Mouse (Mus musculus): ENCODE results near the gene Mrps27. TPM values are rescaled to one million over a fixed set of nuclear protein-coding genes. Genes with fewer than 3 reads are reported as not detected.

Gene Mrps27
- polyA plus RNA-seq, 1 experiment from 2014 or later, result 67.1 TPM

GRCm38 (mm10) chr13:99374191-99374590 is 29.6 kb downstream of the Mrps27 start:
- 56% methylated on average over 4 of the region's 4 CpGs for WGBS
- no peaks in the 10 kb centered on the region for H3K9me3 ChIP-seq (ENCODE audit: control insufficient read depth, low read length)
- no peak overlapping the region for H3K4me3 ChIP-seq (ENCODE audit: low read depth, low read length)
- H3K4me2 ChIP-seq (ENCODE audit: low read depth), result no peak overlapping the region
- ATAC-seq (ENCODE audit: insufficient read depth, low FRiP score, low TSS enrichment), result no peak
- H3K4me1 ChIP-seq (ENCODE audit: control insufficient read depth, insufficient read depth, low read length), result no peaks in the 10 kb centered on the region
- no peaks in the 10 kb centered on the region for H3K36me3 ChIP-seq (ENCODE audit: control insufficient read depth, insufficient read depth, low read length)
- no peak for DNase-seq (ENCODE audit: low spot score)
- H3K27me3 ChIP-seq (ENCODE audit: control insufficient read depth, insufficient read depth, low read length), result no peaks in the 10 kb centered on the region
- no peak overlapping the region for H3K9ac ChIP-seq (ENCODE audit: low read length)
- no peak overlapping the region for H3K27ac ChIP-seq (ENCODE audit: low read depth, low read length)

- ATAC-seq (ENCODE audit: insufficient read depth, low FRiP score, low TSS enrichment), result peak; percentile 35; the same call in 1 of the 2 replicates
These were observed 31.0 kb downstream of the Mrps27 start for GRCm38 (mm10) chr13:99375550-99375949.

GRCm38 (mm10) chr13:99377055-99377454 is 32.5 kb downstream of the Mrps27 start:
- no peak for DNase-seq (ENCODE audit: low spot score)
- no peak for ATAC-seq (ENCODE audit: insufficient read depth, low FRiP score, low TSS enrichment)

More at GRCm38 (mm10) chr13:99375550-99375949, 31.0 kb downstream of the Mrps27 start:
- Histone ChIP-seq H3K27me3 (ENCODE audit: control insufficient read depth, insufficient read depth, low read length) (no peaks in the 10 kb centered on the region), H3K36me3 (ENCODE audit: control insufficient read depth, insufficient read depth, low read length) (no peaks in the 10 kb centered on the region), H3K4me2 (ENCODE audit: low read depth) (no peak overlapping the region), H3K27ac (ENCODE audit: low read depth, low read length) (no peak overlapping the region), H3K4me3 (ENCODE audit: low read depth, low read length) (no peak overlapping the region), H3K9me3 (ENCODE audit: control insufficient read depth, low read length) (no peaks in the 10 kb centered on the region), H3K9ac (ENCODE audit: low read length) (no peak overlapping the region), H3K4me1 (ENCODE audit: control insufficient read depth, insufficient read depth, low read length) (no peaks in the 10 kb centered on the region)
- DNase-seq (ENCODE audit: low spot score), result peak; percentile 87
- 39% methylated on average over 6 of the region's 6 CpGs for WGBS

GRCm38 (mm10) chr13:99378223-99378622 is 33.6 kb downstream of the Mrps27 start:
- WGBS, result 93% methylated on average over 1 of the region's 1 CpGs

More at GRCm38 (mm10) chr13:99377055-99377454, 32.5 kb downstream of the Mrps27 start:
- no peak overlapping the region for H3K9ac ChIP-seq (ENCODE audit: low read length)
- H3K36me3 ChIP-seq (ENCODE audit: control insufficient read depth, insufficient read depth, low read length), result no peaks in the 10 kb centered on the region
- no peak overlapping the region for H3K4me3 ChIP-seq (ENCODE audit: low read depth, low read length)
- H3K9me3 ChIP-seq (ENCODE audit: control insufficient read depth, low read length), result no peaks in the 10 kb centered on the region
- WGBS, result 91% methylated on average over 6 of the region's 6 CpGs
- no peaks in the 10 kb centered on the region for H3K4me1 ChIP-seq (ENCODE audit: control insufficient read depth, insufficient read depth, low read length)
- no peak overlapping the region for H3K4me2 ChIP-seq (ENCODE audit: low read depth)
- no peak overlapping the region for H3K27ac ChIP-seq (ENCODE audit: low read depth, low read length)
- H3K27me3 ChIP-seq (ENCODE audit: control insufficient read depth, insufficient read depth, low read length), result no peaks in the 10 kb centered on the region

GRCm38 (mm10) chr13:99382373-99382772 is 37.8 kb downstream of the Mrps27 start:
- H3K9ac ChIP-seq (ENCODE audit: low read length), result no peak overlapping the region
- WGBS, result 73% methylated on average over 6 of the region's 6 CpGs
- no peaks in the 10 kb centered on the region for H3K27me3 ChIP-seq (ENCODE audit: control insufficient read depth, insufficient read depth, low read length)
- DNase-seq (ENCODE audit: low spot score) (no peak), ATAC-seq (ENCODE audit: insufficient read depth, low FRiP score, low TSS enrichment) (no peak)
- H3K4me2 ChIP-seq (ENCODE audit: low read depth), result no peak overlapping the region
- H3K27ac ChIP-seq (ENCODE audit: low read depth, low read length), result no peak overlapping the region
- no peaks in the 10 kb centered on the region for H3K9me3 ChIP-seq (ENCODE audit: control insufficient read depth, low read length)
- no peaks in the 10 kb centered on the region for H3K4me1 ChIP-seq (ENCODE audit: control insufficient read depth, insufficient read depth, low read length)
- no peaks in the 10 kb centered on the region; the same call in 1 of the 2 replicates for H3K36me3 ChIP-seq (ENCODE audit: control insufficient read depth, insufficient read depth, low read length)
- no peak overlapping the region for H3K4me3 ChIP-seq (ENCODE audit: low read depth, low read length)

More at GRCm38 (mm10) chr13:99378223-99378622, 33.6 kb downstream of the Mrps27 start:
- Histone ChIP-seq H3K4me2 (ENCODE audit: low read depth) (no peak overlapping the region), H3K9me3 (ENCODE audit: control insufficient read depth, low read length) (no peaks in the 10 kb centered on the region), H3K27me3 (ENCODE audit: control insufficient read depth, insufficient read depth, low read length) (no peaks in the 10 kb centered on the region), H3K9ac (ENCODE audit: low read length) (no peak overlapping the region), H3K36me3 (ENCODE audit: control insufficient read depth, insufficient read depth, low read length) (no peaks in the 10 kb centered on the region), H3K27ac (ENCODE audit: low read depth, low read length) (no peak overlapping the region), H3K4me1 (ENCODE audit: control insufficient read depth, insufficient read depth, low read length) (no peaks in the 10 kb centered on the region), H3K4me3 (ENCODE audit: low read depth, low read length) (no peak overlapping the region)
- DNase-seq (ENCODE audit: low spot score) (no peak), ATAC-seq (ENCODE audit: insufficient read depth, low FRiP score, low TSS enrichment) (no peak)

- no peaks in the 10 kb centered on the region for H3K9me3 ChIP-seq (ENCODE audit: control insufficient read depth, low read length)
- no peak overlapping the region for H3K27ac ChIP-seq (ENCODE audit: low read depth, low read length)
- no peaks in the 10 kb centered on the region for H3K4me1 ChIP-seq (ENCODE audit: control insufficient read depth, insufficient read depth, low read length)
- H3K4me2 ChIP-seq (ENCODE audit: low read depth), result no peak overlapping the region
- ATAC-seq (ENCODE audit: insufficient read depth, low FRiP score, low TSS enrichment) (no peak), DNase-seq (ENCODE audit: low spot score) (no peak)
- H3K4me3 ChIP-seq (ENCODE audit: low read depth, low read length), result no peak overlapping the region
- H3K9ac ChIP-seq (ENCODE audit: low read length), result no peak overlapping the region
- no peaks in the 10 kb centered on the region for H3K27me3 ChIP-seq (ENCODE audit: control insufficient read depth, insufficient read depth, low read length)
- no peaks in the 10 kb centered on the region; the same call in 1 of the 2 replicates for H3K36me3 ChIP-seq (ENCODE audit: control insufficient read depth, insufficient read depth, low read length)
- 72% methylated on average over 7 of the region's 7 CpGs for WGBS
These were observed 40.1 kb downstream of the Mrps27 start for GRCm38 (mm10) chr13:99384555-99385203.

GRCm38 (mm10) chr13:99385911-99386310 is 41.3 kb downstream of the Mrps27 start:
- ATAC-seq (ENCODE audit: insufficient read depth, low FRiP score, low TSS enrichment), result no peak

GRCm38 (mm10) chr13:99386341-99386740 is 41.8 kb downstream of the Mrps27 start:
- Histone ChIP-seq H3K27me3 (ENCODE audit: control insufficient read depth, insufficient read depth, low read length) (no peaks in the 10 kb centered on the region), H3K4me2 (ENCODE audit: low read depth) (no peak overlapping the region), H3K4me3 (ENCODE audit: low read depth, low read length) (no peak overlapping the region), H3K27ac (ENCODE audit: low read depth, low read length) (no peak overlapping the region), H3K9me3 (ENCODE audit: control insufficient read depth, low read length) (no peaks in the 10 kb centered on the region), H3K36me3 (ENCODE audit: control insufficient read depth, insufficient read depth, low read length) (no peaks in the 10 kb centered on the region; the same call in 1 of the 2 replicates), H3K9ac (ENCODE audit: low read length) (no peak overlapping the region), H3K4me1 (ENCODE audit: control insufficient read depth, insufficient read depth, low read length) (no peaks in the 10 kb centered on the region)
- DNase-seq (ENCODE audit: low spot score), result no peak
- ATAC-seq (ENCODE audit: insufficient read depth, low FRiP score, low TSS enrichment), result no peak
- 90% methylated on average over 7 of the region's 7 CpGs for WGBS

More at GRCm38 (mm10) chr13:99385911-99386310, 41.3 kb downstream of the Mrps27 start:
- no peak for DNase-seq (ENCODE audit: low spot score)
- Histone ChIP-seq H3K4me1 (ENCODE audit: control insufficient read depth, insufficient read depth, low read length) (no peaks in the 10 kb centered on the region), H3K36me3 (ENCODE audit: control insufficient read depth, insufficient read depth, low read length) (no peaks in the 10 kb centered on the region; the same call in 1 of the 2 replicates), H3K27me3 (ENCODE audit: control insufficient read depth, insufficient read depth, low read length) (no peaks in the 10 kb centered on the region), H3K27ac (ENCODE audit: low read depth, low read length) (no peak overlapping the region), H3K4me3 (ENCODE audit: low read depth, low read length) (no peak overlapping the region), H3K4me2 (ENCODE audit: low read depth) (no peak overlapping the region), H3K9ac (ENCODE audit: low read length) (no peak overlapping the region), H3K9me3 (ENCODE audit: control insufficient read depth, low read length) (no peaks in the 10 kb centered on the region)
- 94% methylated on average over 6 of the region's 6 CpGs for WGBS

All from neural tube, embryonic 11.5 days (tissue).